Comparison of ENCODE assay signal across 28 mouse cellular contexts in genomic region chr4:47499121-47499545, GRCm38 (mm10). TPM values are rescaled to one million over a fixed set of nuclear protein-coding genes. Genes with fewer than 3 reads are reported as not detected.
A peak's percentile ranks its signal among the peaks of the same experiment; 100 is the strongest.
DNase-seq lines count a peak whose midpoint lies in the region; ATAC-seq and TF ChIP-seq lines count a peak whose summit lies in the region.
"Had no signal": no experiment of that assay in that cellular context is flagged by ENCODE, and none has a peak within 500 bp of the region (broad histone marks: within the 10 kb centered on the region; RNA-seq: fewer than 3 reads in every experiment).

No protein-coding gene starts in this region.

- H3K36me3 ChIP-seq in intestine, postnatal 0 days (ENCODE audit: control insufficient read depth, insufficient read depth): no peaks in the 10 kb centered on the region
- H3K36me3 ChIP-seq: heart, embryonic 13.5 days; hindbrain, embryonic 12.5 days; limb, embryonic 15.5 days; midbrain, embryonic 13.5 days; neural tube, embryonic 12.5 days; stomach, embryonic 15.5 days had no signal

- no peak overlapping the region for H3K4me2 ChIP-seq in intestine, postnatal 0 days (replicated peaks; ENCODE audit: low read depth)
- H3K4me2 ChIP-seq: forebrain, embryonic 13.5 days; heart, embryonic 13.5 days; hindbrain, embryonic 12.5 days; limb, embryonic 15.5 days; lung, embryonic 14.5 days; midbrain, embryonic 13.5 days; neural tube, embryonic 12.5 days; stomach, embryonic 15.5 days had no signal

- H3K9ac ChIP-seq in intestine, postnatal 0 days (ENCODE audit: low read depth, low read length): no peak overlapping the region
- H3K9ac ChIP-seq: forebrain, embryonic 13.5 days; heart, embryonic 13.5 days; hindbrain, embryonic 12.5 days; limb, embryonic 15.5 days; liver, embryonic 14.5 days; lung, embryonic 14.5 days; midbrain, embryonic 13.5 days; neural tube, embryonic 12.5 days; stomach, embryonic 15.5 days had no signal

- no peak overlapping the region for H3K4me3 ChIP-seq in gastrocnemius, adult 2 months
- H3K4me3 ChIP-seq in intestine, postnatal 0 days (ENCODE audit: low read depth, low read length): no peak overlapping the region
- H3K4me3 ChIP-seq: forebrain, embryonic 13.5 days; heart, embryonic 13.5 days; hindbrain, embryonic 12.5 days; limb, embryonic 15.5 days; megakaryocyte, embryonic 14.5 days; midbrain, embryonic 13.5 days; neural tube, embryonic 12.5 days; stomach, embryonic 15.5 days had no signal

- intact Hi-C loops in gastrocnemius, adult 2 months (cut with DNase I): loop anchor here (1.0 to 2.0 kb wide), 4 partner anchors 24 to 545 kb away; partner anchors contain the start of genes Alg2 and Sec61b

- peak overlapping the region; percentile 96 for H3K27ac ChIP-seq in gastrocnemius, adult 2 months
- H3K27ac ChIP-seq in intestine, postnatal 0 days (ENCODE audit: low read depth, low read length): no peak overlapping the region
- H3K27ac ChIP-seq: forebrain, embryonic 13.5 days; heart, embryonic 13.5 days; hindbrain, embryonic 12.5 days; limb, embryonic 15.5 days; liver, embryonic 14.5 days; midbrain, embryonic 13.5 days; neural tube, embryonic 12.5 days; stomach, embryonic 15.5 days had no signal

- H3K4me1 ChIP-seq in intestine, postnatal 0 days (replicated peaks; ENCODE audit: control insufficient read depth, insufficient read depth, low read length): 0 out of 2 replicates have a peak, but pooled peaks cover 5% of the 10 kb centered on the region
- H3K4me1 ChIP-seq: forebrain, embryonic 13.5 days; midbrain, embryonic 13.5 days; stomach, embryonic 15.5 days had no signal

- ATAC-seq in intestine, postnatal 0 days: peak; percentile 69; the same call in 1 of the 2 replicates
- ATAC-seq: forebrain, embryonic 13.5 days; inflammation-experienced regulatory T-cells, adult 6 months; midbrain, embryonic 13.5 days had no signal

- WGBS in intestine, postnatal 0 days: 64% methylated on average over 10 of the region's 10 CpGs

- no peak for TF ChIP-seq CTCF in gastrocnemius, adult 2 months (IDR thresholded peaks at IDR 0.05)
- no peak for TF ChIP-seq CTCF in intestine, postnatal 0 days (IDR thresholded peaks at IDR 0.05; ENCODE audit: low read depth)

- peak; percentile 78 for DNase-seq in gastrocnemius, adult 18-20 months (ENCODE audit: low spot score)
- DNase-seq in gastrocnemius, postnatal 4 days (ENCODE audit: low spot score in 2 of 2): no peak
- peak; percentile 81 for DNase-seq in adrenal gland, adult 8-10 months
- DNase-seq in gastrocnemius, adult 2 months: peak; percentile 87
- DNase-seq in layer of hippocampus, postnatal 36 days: no peak
- no peak for DNase-seq in right cerebral cortex, postnatal 14 days
- no peak for DNase-seq in left cerebral cortex, adult 11 months (ENCODE audit: low spot score)
- DNase-seq: cerebellum, adult 11-12 months; heart, adult 18-20 months; heart, postnatal 14 days; kidney, postnatal 25 days; layer of hippocampus, adult 9-11 months; left cerebral cortex, postnatal 4 days; lung, embryonic 14.5 days; retina, postnatal 1 day; right cerebral cortex, postnatal 4 days; thymus, postnatal 36 days had no signal

- no peaks in the 10 kb centered on the region for H3K27me3 ChIP-seq in intestine, postnatal 0 days (replicated peaks; ENCODE audit: control insufficient read depth, insufficient read depth, low read length)
- H3K27me3 ChIP-seq: forebrain, embryonic 13.5 days; heart, embryonic 13.5 days; hindbrain, embryonic 12.5 days; midbrain, embryonic 13.5 days; neural tube, embryonic 12.5 days; stomach, embryonic 15.5 days had no signal

- no peaks in the 10 kb centered on the region for H3K9me3 ChIP-seq in intestine, postnatal 0 days (ENCODE audit: control insufficient read depth)
- H3K9me3 ChIP-seq: forebrain, embryonic 13.5 days; heart, embryonic 13.5 days; hindbrain, embryonic 12.5 days; limb, embryonic 15.5 days; megakaryocyte, embryonic 14.5 days; midbrain, embryonic 13.5 days; neural tube, embryonic 12.5 days; stomach, embryonic 15.5 days had no signal

RNA-seq across cellular contexts. Expression of gene Sec61b, which starts 24.7 kb away (rescaled TPM):
- 10 to 100 TPM; 26.0 to 65.4 TPM for total RNA-seq in gastrocnemius, adult 18-20 months (2021)
- 10 to 100 TPM; 73.0 to 74.5 TPM for total RNA-seq in gastrocnemius, postnatal 4 days (2021)
- total RNA-seq in adrenal gland, adult 8-10 months (2022): 100 to 1,000 TPM; 241 to 307 (median 254) TPM
- total RNA-seq in gastrocnemius, adult 2 months (2021): 10 to 100 TPM; 37.4 to 43.7 TPM
- 381 and 392 TPM in 2 replicates for polyA plus RNA-seq in intestine, postnatal 0 days (2015; fragmentation: Nextera tagmentation; extraction: Ambion mirVana)
- total RNA-seq in layer of hippocampus, postnatal 36 days (2021): 10 to 100 TPM; 52.2 to 54.5 TPM

RNA-seq across cellular contexts. Expression of gene Alg2, which starts 25.0 kb away (rescaled TPM):
- total RNA-seq in gastrocnemius, adult 18-20 months (2021): 10 to 100 TPM in 1 of 2 experiments, 1 to 10 TPM in 1; 7.9 to 12.0 TPM
- 10 to 100 TPM; 21.7 to 24.9 TPM for total RNA-seq in gastrocnemius, postnatal 4 days (2021)
- total RNA-seq in adrenal gland, adult 8-10 months (2022): 100 to 1,000 TPM; 173 to 205 (median 178) TPM
- 10 to 100 TPM; 11.2 to 11.4 TPM for total RNA-seq in gastrocnemius, adult 2 months (2021)
- polyA plus RNA-seq in intestine, postnatal 0 days (2015; fragmentation: Nextera tagmentation; extraction: Ambion mirVana): 28.1 and 29.2 TPM in 2 replicates
- total RNA-seq in layer of hippocampus, postnatal 36 days (2021): 100 to 1,000 TPM; 135 to 140 TPM

Comparison
In these comparisons a context has a peak if more than half of its experiments do, and no peak if none do; other contexts are left out.
1. DNase-seq: peak in gastrocnemius, adult 18-20 months (single experiment), adrenal gland, adult 8-10 months (single experiment) and gastrocnemius, adult 2 months (single experiment); none in gastrocnemius, postnatal 4 days (0 of 2), layer of hippocampus, postnatal 36 days (0 of 2), right cerebral cortex, postnatal 14 days (single experiment) and left cerebral cortex, adult 11 months (single experiment).
2. RNA of gene Alg2, which starts 25.0 kb away (total RNA-seq): 173 to 205 TPM in adrenal gland, adult 8-10 months and 135 to 140 TPM in layer of hippocampus, postnatal 36 days; 21.7 to 24.9 TPM in gastrocnemius, postnatal 4 days, 7.9 to 12.0 TPM in gastrocnemius, adult 18-20 months and 11.2 to 11.4 TPM in gastrocnemius, adult 2 months; every median in the first group is over 4 times any median in the second.